Mouse (Mus musculus) adrenal gland, postnatal 14 days (tissue): ENCODE results near the gene Nav2. TPM values are rescaled to one million over a fixed set of nuclear protein-coding genes. Genes with fewer than 3 reads are reported as not detected.

ENCODE experiments used
- DNase-seq: peaks from one replicate; pipeline ENCODE4 v3.0.0; 2021; ENCODE audit warnings: mixed read lengths
- total RNA-seq: library from RNA; stranded (reverse); gene quantifications from 2 replicates; pipeline ENCODE4 v1.2.3, GENCODE M21; 2021

Nav2 gene
- total RNA-seq, 1 experiment from 2014 or later: 14.2 TPM

GRCm38 (mm10) chr7:49635074-49635621, 726.6 kb downstream of the Nav2 start:
- DNase-seq: no peak

DNA sequence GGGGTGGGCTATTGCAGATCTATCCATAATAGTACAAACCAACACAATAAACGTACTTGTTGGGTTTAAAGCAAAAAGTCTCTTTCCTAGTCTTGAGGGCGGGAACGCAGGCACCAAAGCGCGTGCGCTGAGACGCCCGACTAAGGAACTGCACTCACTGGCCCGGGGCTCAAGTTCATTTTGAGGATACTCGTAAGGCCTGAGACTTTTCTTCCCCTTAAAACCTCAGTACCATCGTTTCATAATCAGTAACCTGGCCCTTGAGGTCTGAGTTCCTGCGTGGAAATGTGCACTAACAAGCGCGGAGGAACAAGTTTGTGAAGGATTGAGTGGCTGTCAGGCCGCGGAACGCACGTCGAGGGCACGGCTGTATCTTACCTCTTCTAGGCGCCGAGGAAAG, 727.5 kb downstream of the Nav2 start:
- no peak for DNase-seq

- DNase-seq: no peak
Observed at GRCm38 (mm10) chr7:49636491-49637115, 728.1 kb downstream of the Nav2 start, which contains the start of gene Dbx1. Gene Dbx1 (minus strand): TSS chr7:49636849.

DNA sequence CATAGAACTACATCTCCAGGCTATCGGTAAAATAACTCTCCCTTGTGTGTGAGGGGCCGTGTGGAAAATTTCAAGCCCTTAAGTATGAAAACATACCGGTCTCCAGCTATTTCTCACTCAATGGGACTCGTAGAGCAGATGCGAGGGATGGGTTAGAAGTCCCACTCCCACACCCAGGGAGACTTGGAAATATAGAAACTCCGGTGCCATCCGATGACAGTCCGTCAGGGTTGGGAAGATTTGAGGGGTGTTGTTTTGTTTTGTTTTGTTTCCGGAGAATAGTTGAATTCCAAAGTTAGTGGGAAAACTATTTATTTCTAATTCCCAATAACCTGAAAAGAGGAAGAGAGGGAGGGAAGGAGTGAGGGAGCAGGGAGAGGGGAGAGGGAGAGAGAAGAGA, 728.8 kb downstream of the Nav2 start:
- DNase-seq: no peak

DNA sequence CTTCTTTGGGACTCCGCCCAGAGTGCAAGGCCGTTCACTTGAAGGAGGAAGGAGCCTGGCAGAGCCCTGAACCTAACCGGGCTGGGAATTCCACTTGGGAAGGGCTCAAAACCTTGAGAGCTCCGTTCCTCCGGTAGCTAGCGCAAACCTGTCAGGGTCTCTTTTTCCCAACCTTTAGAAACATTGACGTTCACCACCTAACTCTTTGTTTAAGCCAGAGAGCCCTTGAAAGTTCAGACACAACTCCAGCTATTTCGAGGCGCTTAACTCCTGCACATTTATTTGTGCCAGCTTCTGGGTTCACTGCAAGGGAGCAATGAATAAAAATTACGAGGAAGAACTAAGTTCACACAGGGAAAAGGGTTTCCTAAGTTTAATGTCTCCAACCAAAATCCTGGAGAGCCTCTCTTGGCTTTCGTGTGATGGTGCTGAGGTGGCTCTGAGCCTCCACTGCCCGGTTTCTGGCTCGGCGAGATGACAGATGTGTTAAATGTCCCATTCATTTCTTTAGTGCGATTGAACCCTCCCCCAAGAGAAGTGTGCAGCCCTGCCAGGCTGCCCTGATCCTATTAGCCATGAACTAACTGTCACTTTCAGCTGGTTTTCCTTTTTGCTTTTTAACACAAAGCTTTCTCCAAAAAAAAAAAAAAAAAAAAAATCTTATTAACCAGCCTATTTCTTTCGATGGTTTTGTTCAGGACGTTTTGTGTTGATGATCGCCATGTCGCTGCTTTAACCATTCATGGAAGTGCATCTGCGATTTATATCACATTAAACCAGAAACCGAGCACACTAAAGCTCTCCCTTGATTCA, 729.5 kb downstream of the Nav2 start:
- no peak for DNase-seq

DNA sequence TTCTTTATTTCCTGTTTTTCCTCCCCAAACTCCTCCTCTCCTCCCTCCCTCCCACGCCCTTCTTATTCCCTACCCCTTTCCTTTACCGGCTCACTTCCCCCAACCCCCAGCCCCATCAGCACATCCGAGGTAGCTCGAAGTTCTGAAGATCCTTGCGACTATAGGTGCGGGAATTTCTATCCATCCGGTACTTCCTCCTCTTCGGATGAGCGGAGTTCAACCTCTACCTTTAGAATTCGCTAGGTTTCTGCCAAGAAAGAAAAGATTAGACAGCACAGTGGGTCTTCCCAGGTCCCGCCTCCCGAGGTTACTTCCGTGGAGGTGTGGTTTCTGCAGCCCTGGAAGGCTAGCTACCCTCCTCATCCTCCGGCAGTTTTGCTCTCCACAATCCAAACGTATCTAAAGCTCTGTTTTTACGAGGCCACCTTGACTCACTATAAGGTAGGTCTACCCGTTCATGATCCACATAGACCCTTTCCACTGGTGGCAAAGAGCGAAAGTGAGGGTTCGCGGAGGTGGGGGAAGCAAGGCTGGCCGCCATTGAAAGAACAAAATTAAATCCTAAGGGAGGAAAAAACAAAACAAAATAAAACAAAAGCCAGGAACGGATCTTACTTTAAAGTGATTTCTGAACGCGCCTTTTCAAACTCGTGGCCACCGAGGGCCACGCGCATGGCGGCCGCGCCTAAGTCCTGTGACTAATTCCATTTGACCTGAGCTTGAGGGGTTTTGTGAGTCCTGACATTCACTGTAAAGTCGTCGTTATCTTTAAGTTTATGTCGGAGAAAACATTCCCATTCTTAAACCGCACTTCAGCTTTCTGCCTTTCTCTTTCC, 730.6 kb downstream of the Nav2 start:
- no peak for DNase-seq

DNA sequence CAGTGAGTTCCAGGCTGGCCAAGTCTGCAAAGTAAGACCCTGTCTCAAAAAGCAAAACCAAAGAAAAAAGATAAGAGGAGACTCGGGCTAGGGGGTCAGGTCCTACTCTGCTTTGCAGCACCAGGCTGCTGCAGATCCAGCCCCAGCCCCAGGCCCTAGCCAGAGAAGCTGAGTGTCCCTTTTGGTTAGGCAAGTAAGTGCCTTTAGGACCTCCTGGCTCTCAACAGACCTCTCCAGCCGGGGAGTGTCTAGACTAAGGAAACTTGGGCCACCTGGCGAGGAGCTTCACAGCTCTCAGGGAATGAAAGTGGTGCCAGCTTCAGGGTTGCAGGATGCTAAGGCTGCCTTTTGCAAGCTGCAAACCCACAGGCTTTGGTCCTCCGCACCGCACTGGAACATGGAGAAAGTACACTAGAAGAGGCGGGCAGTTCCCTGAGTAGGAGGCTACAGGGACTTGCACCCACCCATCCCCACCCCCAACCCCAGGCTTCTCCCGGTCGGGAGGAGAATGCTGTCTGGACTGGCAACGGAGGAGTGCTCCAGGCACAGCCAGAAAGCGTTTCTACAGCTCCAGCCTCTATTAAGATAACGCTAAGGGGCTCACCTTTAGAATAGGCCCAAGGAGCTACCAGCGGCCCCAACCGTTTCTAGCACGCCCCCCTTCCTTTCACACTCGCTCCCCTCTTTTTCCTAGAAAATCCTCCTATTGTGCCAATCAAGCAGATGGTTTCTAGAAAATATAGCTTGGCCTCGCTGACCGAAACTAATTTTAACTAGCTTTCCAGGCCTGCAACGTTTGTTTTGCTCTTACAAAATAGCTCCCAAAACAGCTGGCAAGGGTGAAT, 731.6 kb downstream of the Nav2 start:
- no peak for DNase-seq

- DNase-seq: no peak
Observed at GRCm38 (mm10) chr7:49640709-49641305, 732.3 kb downstream of the Nav2 start.

Other genes starting within 250 kb of the Nav2 start
- gene Zdhhc13, start 119.7 kb upstream of the Nav2 start, total RNA-seq: 9.5 and 10.6 TPM in 2 replicates
- gene Csrp3, start 60.7 kb upstream of the Nav2 start, total RNA-seq: 0.44 TPM in 1 of 2 replicates, not detected in the other
- gene E2f8, start 27.1 kb upstream of the Nav2 start, total RNA-seq: 5.9 and 10.4 TPM in 2 replicates